Mouse (Mus musculus) forebrain, embryonic 14.5 days (tissue): ENCODE results near the gene Pon2. TPM values are rescaled to one million over a fixed set of nuclear protein-coding genes. Genes with fewer than 3 reads are reported as not detected.

Experiments used
- ATAC-seq: fragments of 200-750 bp; cut with Nextera tagmentation; 2 replicates; pipeline ENCODE4 v1.8.0; 2017; ENCODE audit warnings: mild to moderate bottlenecking, moderate library complexity
- DNase-seq: peaks from one replicate; pipeline ENCODE4 v3.0.0-alpha.2; 2015; ENCODE audit warnings: low spot score
- H3K27ac ChIP-seq: fragments of 300-500 bp; sonication (generic); 2 replicates; pipeline ENCODE4 v1.5.1; 2014; ENCODE audit warnings: low read depth, mild to moderate bottlenecking, control low read depth, low read length, moderate library complexity
- H3K27me3 ChIP-seq: fragments of 300-500 bp; sonication (generic); replicated peaks from 2 replicates; pipeline ENCODE4 v1.6.1; 2014; ENCODE audit warnings: low read length, control low read depth, mixed read lengths; ENCODE audit not compliant: control insufficient read depth, insufficient read depth
- H3K36me3 ChIP-seq: fragments of 300-500 bp; sonication (generic); 2 replicates; pipeline ENCODE4 v1.6.1; 2014; ENCODE audit warnings: low read length, control low read depth; ENCODE audit not compliant: control insufficient read depth, insufficient read depth
- H3K4me1 ChIP-seq: fragments of 300-500 bp; sonication (generic); 2 replicates; pipeline ENCODE4 v1.6.1; 2014; ENCODE audit warnings: antibody characterized with exemption, low read length, control low read depth; ENCODE audit not compliant: control insufficient read depth, insufficient read depth
- H3K4me2 ChIP-seq: fragments of 300-500 bp; sonication (generic); 2 replicates; pipeline ENCODE4 v1.6.1; 2014; ENCODE audit warnings: mild to moderate bottlenecking, control low read depth, low read length
- H3K4me3 ChIP-seq: fragments of 300-500 bp; sonication (generic); 2 replicates; pipeline ENCODE4 v1.5.1; 2014; ENCODE audit warnings: low read depth, low read length, control low read depth
- H3K9ac ChIP-seq: fragments of 300-500 bp; sonication (generic); 2 replicates; pipeline ENCODE4 v1.6.1; 2014; ENCODE audit warnings: mild to moderate bottlenecking, low read length, control low read depth, moderate library complexity
- H3K9me3 ChIP-seq: fragments of 300-500 bp; sonication (generic); replicated peaks from 2 replicates; pipeline ENCODE4 v1.6.1; 2016; ENCODE audit warnings: low read length, control low read depth, mixed read lengths; ENCODE audit not compliant: control insufficient read depth
- WGBS: fragments of 180-500 bp; shearing (Covaris S2); extraction: QIAGEN DNeasy Blood & Tissue Kit; methylation state at CpG from one replicate; pipeline ENCODE4 v1.1.7; 2014; 5-methylcytosine and 5-hydroxymethylcytosine counted together
- polyA plus RNA-seq: library from polyadenylated mRNA; unstranded; fragments of >200 nt; fragmentation: Nextera tagmentation; extraction: Ambion mirVana; gene quantifications from 2 replicates; pipeline ENCODE4 v1.2.1, GENCODE M21; 2014

The Pon2 gene
- polyA plus RNA-seq, 1 experiment from 2014 or later: 11.7 TPM

- WGBS: 79% methylated on average over 6 of the region's 6 CpGs
- H3K27ac ChIP-seq: no peak overlapping the region
- H3K4me1 ChIP-seq: no peaks in the 10 kb centered on the region
- ATAC-seq (no peak), DNase-seq (no peak)
- H3K27me3 ChIP-seq: no peaks in the 10 kb centered on the region
- no peaks in the 10 kb centered on the region for H3K9me3 ChIP-seq
- H3K4me2 ChIP-seq: no peak overlapping the region
- H3K4me3 ChIP-seq: no peak overlapping the region
- H3K9ac ChIP-seq: no peak overlapping the region
- H3K36me3 ChIP-seq: 0 out of 2 replicates have a peak, but pooled peaks cover 4% of the 10 kb centered on the region
Measured at GRCm38 (mm10) chr6:5280576-5281305, 17.5 kb downstream of the Pon2 start.

GRCm38 (mm10) chr6:5277972-5278371, 20.3 kb downstream of the Pon2 start:
- Histone ChIP-seq H3K27me3 (no peaks in the 10 kb centered on the region), H3K27ac (no peak overlapping the region), H3K4me3 (no peak overlapping the region), H3K4me1 (no peaks in the 10 kb centered on the region), H3K4me2 (no peak overlapping the region), H3K9me3 (no peaks in the 10 kb centered on the region), H3K36me3 (0 out of 2 replicates have a peak, but pooled peaks cover 5% of the 10 kb centered on the region), H3K9ac (no peak overlapping the region)
- ATAC-seq (no peak), DNase-seq (no peak)
- WGBS: 47% methylated on average over 5 of the region's 5 CpGs

GRCm38 (mm10) chr6:5269641-5270040, 28.6 kb downstream of the Pon2 start:
- ATAC-seq: no peak
- H3K9me3 ChIP-seq: no peaks in the 10 kb centered on the region
- no peaks in the 10 kb centered on the region for H3K4me1 ChIP-seq
- no peak overlapping the region for H3K27ac ChIP-seq
- 0 out of 2 replicates have a peak, but pooled peaks cover 5% of the 10 kb centered on the region for H3K36me3 ChIP-seq
- H3K4me3 ChIP-seq: no peak overlapping the region
- H3K4me2 ChIP-seq: no peak overlapping the region
- H3K9ac ChIP-seq: no peak overlapping the region
- no peak for DNase-seq
- H3K27me3 ChIP-seq: no peaks in the 10 kb centered on the region
- 69% methylated on average over 6 of the region's 6 CpGs for WGBS

GRCm38 (mm10) chr6:5264793-5265192, 33.5 kb downstream of the Pon2 start:
- Histone ChIP-seq H3K27me3 (no peaks in the 10 kb centered on the region), H3K9ac (no peak overlapping the region), H3K4me1 (no peaks in the 10 kb centered on the region), H3K4me2 (no peak overlapping the region), H3K36me3 (no peaks in the 10 kb centered on the region), H3K9me3 (no peaks in the 10 kb centered on the region), H3K4me3 (no peak overlapping the region), H3K27ac (no peak overlapping the region)
- ATAC-seq: no peak
- DNase-seq: no peak
- 69% methylated on average over 8 of the region's 8 CpGs for WGBS

- no peak for ATAC-seq
- 85% methylated on average over 8 of the region's 8 CpGs for WGBS
- H3K4me2 ChIP-seq: no peak overlapping the region
Measured at GRCm38 (mm10) chr6:5263250-5263999, 34.8 kb downstream of the Pon2 start.

GRCm38 (mm10) chr6:5262322-5263249, 35.7 kb downstream of the Pon2 start:
- no peak overlapping the region for H3K4me3 ChIP-seq
- H3K4me2 ChIP-seq: no peak overlapping the region
- ATAC-seq (no peak), DNase-seq (no peak)
- WGBS: 89% methylated on average over 9 of the region's 10 CpGs
- no peaks in the 10 kb centered on the region for H3K4me1 ChIP-seq
- H3K27ac ChIP-seq: no peak overlapping the region
- H3K27me3 ChIP-seq: no peaks in the 10 kb centered on the region
- no peaks in the 10 kb centered on the region for H3K9me3 ChIP-seq
- no peaks in the 10 kb centered on the region for H3K36me3 ChIP-seq
- H3K9ac ChIP-seq: no peak overlapping the region

More at GRCm38 (mm10) chr6:5263250-5263999, 34.8 kb downstream of the Pon2 start:
- no peak for DNase-seq
- Histone ChIP-seq H3K27ac (no peak overlapping the region), H3K36me3 (no peaks in the 10 kb centered on the region), H3K4me1 (no peaks in the 10 kb centered on the region), H3K9ac (no peak overlapping the region), H3K27me3 (no peaks in the 10 kb centered on the region), H3K9me3 (no peaks in the 10 kb centered on the region), H3K4me3 (no peak overlapping the region)

- H3K9me3 ChIP-seq: no peaks in the 10 kb centered on the region
- H3K27me3 ChIP-seq: no peaks in the 10 kb centered on the region
- H3K4me2 ChIP-seq: peak within 1 kb of the TSS; percentile 36
- H3K4me1 ChIP-seq: peaks cover 7% of the 10 kb centered on the region
- ATAC-seq (peak; percentile 73), DNase-seq (peak; percentile 37)
- no peaks in the 10 kb centered on the region for H3K36me3 ChIP-seq
- peak within 1 kb of the TSS; percentile 11; the same call in 1 of the 2 replicates for H3K4me3 ChIP-seq
- H3K9ac ChIP-seq: peak within 1 kb of the TSS; percentile 6; the same call in 1 of the 2 replicates
- H3K27ac ChIP-seq: no peak within 1 kb of the TSS
- 9% methylated on average over 16 of the region's 16 CpGs for WGBS
Measured at GRCm38 (mm10) chr6:5255722-5256451, 42.4 kb downstream of the Pon2 start, which contains the start of gene Pon3. Pon3 (minus strand) TSS chr6:5256286.

- Histone ChIP-seq H3K4me3 (no peak overlapping the region), H3K4me1 (peaks cover 7% of the 10 kb centered on the region), H3K27me3 (no peaks in the 10 kb centered on the region), H3K27ac (no peak overlapping the region), H3K9ac (no peak overlapping the region), H3K4me2 (peak overlapping the region; percentile 36), H3K36me3 (no peaks in the 10 kb centered on the region), H3K9me3 (no peaks in the 10 kb centered on the region)
- ATAC-seq (peak; percentile 57; the same call in 1 of the 2 replicates), DNase-seq (peak; percentile 40)
- 64% methylated on average over 6 of the region's 6 CpGs for WGBS
Measured at GRCm38 (mm10) chr6:5255291-5255690, 43.0 kb downstream of the Pon2 start.
